Mouse (Mus musculus) kidney, adult 2 months (tissue): Measurements from ENCODE around the gene Col4a1.

Experiments
- CTCF ChIP-seq: fragments of 200-500 bp; conservative IDR thresholded peaks from 2 replicates; pipeline ENCODE4 v1.5.1; 2011; ENCODE audit warnings: low read depth, mild to moderate bottlenecking, control low read depth, low read length, moderate library complexity, mixed read lengths; ENCODE audit not compliant: insufficient read depth, insufficient read length
- POLR2A ChIP-seq: fragments of 200-500 bp; IDR thresholded peaks from one replicate; pipeline ENCODE4 v1.6.1; 2011; ENCODE audit warnings: low read depth, low read length, control low read depth

GRCm38 (mm10) chr8:11176393-11176792 lies 136.2 kb downstream of the Col4a1 start:
- TF ChIP-seq POLR2A (no peak), CTCF (no peak)
